In genomic region chr2:58279163-58279562, GRCm38 (mm10) we compare ENCODE assay signal across 23 mouse cellular contexts.
DNase-seq lines count a peak whose midpoint lies in the region; ATAC-seq and TF ChIP-seq lines count a peak whose summit lies in the region.
"Had no signal": no experiment of that assay in that cellular context is flagged by ENCODE, and none has a peak within 500 bp of the region (broad histone marks: within the 10 kb centered on the region; RNA-seq: fewer than 3 reads in every experiment).

No protein-coding gene starts in this region.

- ATAC-seq in intestine, embryonic 14.5 days (replicated peaks; ENCODE audit: low FRiP score, low TSS enrichment, low read depth) = peak; percentile 89
- ATAC-seq in intestine, embryonic 15.5 days = peak; percentile 96
- peak; percentile 96 for ATAC-seq in intestine, postnatal 0 days
- ATAC-seq: forebrain, embryonic 13.5 days; forebrain, embryonic 15.5 days had no signal

- H3K27me3 ChIP-seq in intestine, embryonic 14.5 days (replicated peaks; ENCODE audit: control insufficient read depth, insufficient read depth, low read length) = no peaks in the 10 kb centered on the region
- H3K27me3 ChIP-seq in intestine, embryonic 15.5 days (replicated peaks) = no peaks in the 10 kb centered on the region
- H3K27me3 ChIP-seq in intestine, postnatal 0 days (replicated peaks; ENCODE audit: control insufficient read depth, insufficient read depth, low read length) = no peaks in the 10 kb centered on the region
- no peaks in the 10 kb centered on the region for H3K27me3 ChIP-seq in small intestine, adult 2 months (ENCODE audit: control insufficient read depth, insufficient read depth, low read length)
- H3K27me3 ChIP-seq: embryonic facial prominence, embryonic 13.5 days; embryonic facial prominence, embryonic 15.5 days; forebrain, embryonic 13.5 days; forebrain, embryonic 15.5 days had no signal

- no peak overlapping the region for H3K27ac ChIP-seq in intestine, embryonic 14.5 days (ENCODE audit: low read depth)
- H3K27ac ChIP-seq in intestine, embryonic 15.5 days = peak overlapping the region; percentile 56; the same call in 1 of the 2 replicates
- H3K27ac ChIP-seq in intestine, postnatal 0 days (ENCODE audit: low read depth, low read length) = no peak overlapping the region
- peak overlapping the region; percentile 86 for H3K27ac ChIP-seq in small intestine, adult 2 months (ENCODE audit: insufficient read depth, low read depth, low read length)
- H3K27ac ChIP-seq: embryonic facial prominence, embryonic 13.5 days; embryonic facial prominence, embryonic 15.5 days; forebrain, embryonic 10.5 days; forebrain, embryonic 13.5 days; forebrain, embryonic 15.5 days had no signal

- no peak overlapping the region for H3K4me3 ChIP-seq in intestine, embryonic 14.5 days (ENCODE audit: low read depth, low read length)
- no peak overlapping the region for H3K4me3 ChIP-seq in intestine, embryonic 15.5 days (replicated peaks)
- no peak overlapping the region for H3K4me3 ChIP-seq in intestine, postnatal 0 days (ENCODE audit: low read depth, low read length)
- H3K4me3 ChIP-seq in small intestine, adult 2 months (ENCODE audit: low read depth, low read length) = no peak overlapping the region
- H3K4me3 ChIP-seq: embryonic facial prominence, embryonic 13.5 days; embryonic facial prominence, embryonic 15.5 days; erythroblast, embryonic 14.5 days; forebrain, embryonic 10.5 days; forebrain, embryonic 13.5 days; forebrain, embryonic 15.5 days had no signal

- no peaks in the 10 kb centered on the region for H3K36me3 ChIP-seq in intestine, embryonic 14.5 days (ENCODE audit: control insufficient read depth, insufficient read depth, low read length)
- no peaks in the 10 kb centered on the region for H3K36me3 ChIP-seq in intestine, embryonic 15.5 days
- H3K36me3 ChIP-seq in intestine, postnatal 0 days (ENCODE audit: control insufficient read depth, insufficient read depth) = peaks cover 7% of the 10 kb centered on the region; the same call in 1 of the 2 replicates
- H3K36me3 ChIP-seq in small intestine, adult 2 months (ENCODE audit: control insufficient read depth, insufficient read depth, low read length) = no peaks in the 10 kb centered on the region
- H3K36me3 ChIP-seq: embryonic facial prominence, embryonic 13.5 days; embryonic facial prominence, embryonic 15.5 days; forebrain, embryonic 10.5 days; forebrain, embryonic 15.5 days had no signal

- no peaks in the 10 kb centered on the region for H3K4me1 ChIP-seq in intestine, embryonic 14.5 days (replicated peaks; ENCODE audit: control insufficient read depth, insufficient read depth, low read length)
- no peaks in the 10 kb centered on the region for H3K4me1 ChIP-seq in intestine, embryonic 15.5 days (replicated peaks)
- H3K4me1 ChIP-seq in intestine, postnatal 0 days (replicated peaks; ENCODE audit: control insufficient read depth, insufficient read depth, low read length) = no peaks in the 10 kb centered on the region
- peaks cover 7% of the 10 kb centered on the region; the same call in 1 of the 2 replicates for H3K4me1 ChIP-seq in small intestine, adult 2 months (ENCODE audit: control insufficient read depth, insufficient read depth, insufficient read length, low read length)
- H3K4me1 ChIP-seq: embryonic facial prominence, embryonic 13.5 days; embryonic facial prominence, embryonic 15.5 days; forebrain, embryonic 10.5 days; forebrain, embryonic 13.5 days; forebrain, embryonic 15.5 days had no signal

- no peaks in the 10 kb centered on the region for H3K9me3 ChIP-seq in intestine, embryonic 14.5 days (ENCODE audit: control insufficient read depth, low read length)
- H3K9me3 ChIP-seq in intestine, embryonic 15.5 days = no peaks in the 10 kb centered on the region
- H3K9me3 ChIP-seq in intestine, postnatal 0 days (ENCODE audit: control insufficient read depth) = no peaks in the 10 kb centered on the region
- H3K9me3 ChIP-seq: embryonic facial prominence, embryonic 13.5 days; embryonic facial prominence, embryonic 15.5 days; forebrain, embryonic 10.5 days; forebrain, embryonic 13.5 days; forebrain, embryonic 15.5 days had no signal

- TF ChIP-seq CTCF in intestine, postnatal 0 days (IDR thresholded peaks at IDR 0.05; ENCODE audit: low read depth) = no peak
- TF ChIP-seq CTCF in small intestine, adult 2 months (IDR thresholded peaks at IDR 0.05; ENCODE audit: extremely low read depth, insufficient read length, insufficient replicate concordance, low read depth, low read length) = no peak

- no peak for TF ChIP-seq POLR2A in small intestine, adult 2 months (IDR thresholded peaks at IDR 0.05; ENCODE audit: low read depth, low read length)

- 62% methylated on average over 5 of the region's 5 CpGs for WGBS in intestine, embryonic 14.5 days
- WGBS in intestine, embryonic 15.5 days = 60% methylated on average over 5 of the region's 5 CpGs
- WGBS in intestine, postnatal 0 days = 42% methylated on average over 5 of the region's 5 CpGs
- WGBS in small intestine, adult 2 months = 32% methylated on average over 5 of the region's 5 CpGs

- peak; percentile 56 for DNase-seq in intestine, embryonic 14.5 days (ENCODE audit: low spot score)
- no peak for DNase-seq in frontal cortex, postnatal 25 days (ENCODE audit: low spot score in 2 of 2)
- no peak for DNase-seq in kidney, postnatal 10 days
- DNase-seq in thymus, postnatal 10 days (ENCODE audit: low spot score in 2 of 2) = no peak
- DNase-seq: adrenal gland, adult 2 months; adrenal gland, postnatal 10 days; adrenal gland, postnatal 25 days; cerebellum, adult 11 months; cerebellum, adult 18-20 months; cerebellum, adult 8-10 months; cerebellum, adult 9-11 months; cerebellum, postnatal 14 days; cerebellum, postnatal 36 days; embryo, embryonic 11 days had no signal

- H3K4me2 ChIP-seq in intestine, embryonic 14.5 days (ENCODE audit: low read length) = no peak overlapping the region
- H3K4me2 ChIP-seq in intestine, embryonic 15.5 days (replicated peaks) = no peak overlapping the region
- no peak overlapping the region for H3K4me2 ChIP-seq in intestine, postnatal 0 days (replicated peaks; ENCODE audit: low read depth)
- H3K4me2 ChIP-seq: embryonic facial prominence, embryonic 13.5 days; embryonic facial prominence, embryonic 15.5 days; forebrain, embryonic 13.5 days; forebrain, embryonic 15.5 days had no signal

- no peak overlapping the region for H3K9ac ChIP-seq in intestine, embryonic 14.5 days (ENCODE audit: low read length)
- no peak overlapping the region for H3K9ac ChIP-seq in intestine, embryonic 15.5 days
- no peak overlapping the region for H3K9ac ChIP-seq in intestine, postnatal 0 days (ENCODE audit: low read depth, low read length)
- H3K9ac ChIP-seq: embryonic facial prominence, embryonic 13.5 days; embryonic facial prominence, embryonic 15.5 days; forebrain, embryonic 13.5 days; forebrain, embryonic 15.5 days had no signal

Comparison
In these comparisons a context has a peak if more than half of its experiments do, and no peak if none do; other contexts are left out.
1. H3K27ac ChIP-seq: peak in intestine, embryonic 15.5 days (single experiment) and small intestine, adult 2 months (single experiment); none in intestine, embryonic 14.5 days (single experiment) and intestine, postnatal 0 days (single experiment).
2. Peak in every context shown above with its lines, with median percentiles within 50 percentile points of each other: ATAC-seq.